Mouse (Mus musculus) gastrocnemius, adult 8-10 months (tissue): Measurements from ENCODE around the gene Sergef. TPM values are rescaled to one million over a fixed set of nuclear protein-coding genes. Genes with fewer than 3 reads are reported as not detected.

Source experiments
- total RNA-seq, 4 experiments: library from RNA; stranded (reverse); gene quantifications; 2 replicates each; pipeline ENCODE4 v1.2.4; 2022

Sergef gene
- total RNA-seq, 4 experiments from 2014 or later: 1.5 to 3.8 (median 3.1) TPM

Other genes starting within 250 kb of the Sergef start
- gene Kcnc1, start 243.3 kb downstream of the Sergef start, total RNA-seq: 10 to 100 TPM; 37.5 to 53.5 (median 49.3) TPM
- gene Tph1, start 32.7 kb upstream of the Sergef start, total RNA-seq: under 1 TPM; 0.29 to 0.85 (median 0.39) TPM
- 1 to 10 TPM; 2.5 to 3.7 (median 3.4) TPM for gene Saal1, start 70.9 kb upstream of the Sergef start, total RNA-seq
- gene Saa3, start 75.9 kb upstream of the Sergef start, total RNA-seq: not detected
- not detected for gene Saa4, start 92.8 kb upstream of the Sergef start, total RNA-seq
- gene Saa1, start 103.2 kb upstream of the Sergef start, total RNA-seq: not detected
- not detected for gene Saa2, start 112.0 kb upstream of the Sergef start, total RNA-seq
- 10 to 100 TPM; 12.2 to 17.4 (median 14.0) TPM for gene Hps5, start 156.3 kb upstream of the Sergef start, total RNA-seq
- 10 to 100 TPM; 14.7 to 18.4 (median 16.6) TPM for gene Gtf2h1, start 156.3 kb upstream of the Sergef start, total RNA-seq
- gene Ldha, start 201.7 kb upstream of the Sergef start, total RNA-seq: 1,000 to 10,000 TPM; 2,911 to 3,222 (median 3,007) TPM
- not detected for gene Ldhc, start 221.4 kb upstream of the Sergef start, total RNA-seq